Mouse (Mus musculus): ENCODE measurements at regions not wholly inside any gene's neighbourhood (a gene's known extent, or its start where the extent isn't known, plus 50 kb on each side); places are given as distances from the start of the nearest gene placed in this dataset.

DNA sequence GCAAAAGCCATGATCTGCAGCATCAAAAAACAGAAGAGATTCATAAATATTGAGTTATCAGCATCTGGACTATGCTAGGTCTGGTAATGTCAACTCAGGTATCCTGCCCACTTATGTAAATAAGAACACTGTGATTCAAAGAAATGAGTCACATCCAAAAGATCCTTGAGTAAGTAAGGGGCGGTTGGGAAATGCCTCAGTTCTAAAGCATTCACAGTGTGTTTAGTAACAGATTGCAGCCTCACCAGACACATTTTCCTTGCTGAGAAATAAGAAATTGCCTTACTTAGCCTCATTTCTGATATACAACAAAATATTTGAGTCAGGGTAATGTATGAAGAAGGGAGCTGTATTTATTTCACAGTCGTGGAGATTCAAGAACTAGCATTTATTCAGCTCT is 666.5 kb upstream of the Gpc5 start:
- Histone ChIP-seq H3K9ac (no peak overlapping the region), H3K4me3 (no peak overlapping the region), H3K4me2 (no peak overlapping the region), H3K36me3 (replicated peaks) (no peaks in the 10 kb centered on the region), H3K9me3 (no peaks in the 10 kb centered on the region), H3K4me1 (no peaks in the 10 kb centered on the region), H3K27ac (no peak overlapping the region), H3K27me3 (replicated peaks) (no peaks in the 10 kb centered on the region)
- no peak for ATAC-seq (replicated peaks)
- WGBS = 83% methylated on average over 2 of the region's 2 CpGs
